Mouse (Mus musculus): Measurements from ENCODE around the gene Mosmo.

Mosmo gene

DNA sequence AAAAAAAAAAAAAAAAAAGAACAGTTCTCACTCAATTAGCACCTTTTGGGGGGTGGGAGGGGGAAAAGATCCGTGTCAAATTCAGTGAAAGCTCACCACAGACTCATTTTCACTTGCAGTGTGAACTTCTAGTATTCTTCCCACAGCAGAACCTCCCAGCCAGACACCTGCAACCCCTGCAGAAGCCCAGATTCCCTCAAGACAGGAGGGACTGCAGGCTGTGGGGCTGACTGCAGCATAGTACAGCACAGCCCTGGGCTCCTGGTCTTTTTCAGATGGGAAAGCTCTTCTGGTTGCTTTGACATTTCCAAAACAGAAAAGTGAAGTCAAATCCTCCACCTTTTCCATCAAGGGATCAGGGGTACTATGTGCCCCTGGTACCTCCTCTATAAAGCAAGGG, 90.0 kb downstream of the Mosmo start:
- no peak for DNase-seq (ENCODE audit: low read depth, low spot score)

DNA sequence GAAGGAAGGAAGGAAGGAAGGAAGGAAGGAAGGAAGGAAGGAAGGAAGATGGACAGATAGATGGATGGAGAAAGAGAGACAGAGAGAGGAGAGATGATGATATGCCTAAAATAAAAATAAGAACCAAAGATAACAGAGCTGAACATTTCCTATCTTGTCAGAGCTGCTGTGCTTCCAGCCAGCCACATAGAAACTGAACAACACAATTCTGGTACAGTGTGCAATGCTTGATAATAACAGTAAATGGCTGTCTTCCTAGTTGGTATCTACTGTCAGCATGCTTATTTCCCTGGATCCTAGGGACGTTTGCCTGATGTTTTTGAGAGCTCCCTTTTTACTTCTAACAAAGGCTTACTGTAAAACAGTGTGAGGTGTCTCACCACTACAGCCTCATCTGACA, 94.0 kb downstream of the Mosmo start:
- no peak for DNase-seq (ENCODE audit: low read depth, low spot score)

DNA sequence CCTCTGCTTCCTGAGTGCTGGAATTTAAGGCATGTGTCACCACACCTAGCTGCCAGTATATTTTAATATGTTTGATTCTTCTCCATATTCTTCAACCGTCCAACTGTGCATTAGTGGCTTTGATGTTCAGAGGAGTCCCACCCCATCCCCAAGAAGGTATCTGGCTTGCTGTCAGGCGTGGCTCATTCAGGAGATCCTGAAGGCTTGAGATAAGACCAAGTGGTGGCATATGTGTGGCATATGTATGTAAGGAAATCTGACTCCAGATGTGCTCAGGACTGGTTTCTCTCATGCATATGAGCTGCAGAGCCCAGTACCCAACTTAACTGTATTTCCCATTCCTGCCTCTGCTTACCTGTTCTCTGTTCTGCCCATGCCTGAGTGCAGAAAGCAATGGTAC, 100.6 kb downstream of the Mosmo start:
- no peak for DNase-seq (ENCODE audit: low read depth, low spot score)

All from R1 (cell line).